Mouse (Mus musculus) megakaryocyte, adult 5-6 weeks (primary cell): ENCODE measurements at regions not wholly inside any gene's neighbourhood (a gene's known extent, or its start where the extent isn't known, plus 50 kb on each side); places are given as distances from the start of the nearest gene placed in this dataset.

ENCODE experiments used
- ATAC-seq: 2 replicates; pipeline ENCODE4 v1.8.0; 2016; ENCODE audit warnings: mild to moderate bottlenecking, inconsistent platforms; ENCODE audit not compliant: poor library complexity, severe bottlenecking

DNA sequence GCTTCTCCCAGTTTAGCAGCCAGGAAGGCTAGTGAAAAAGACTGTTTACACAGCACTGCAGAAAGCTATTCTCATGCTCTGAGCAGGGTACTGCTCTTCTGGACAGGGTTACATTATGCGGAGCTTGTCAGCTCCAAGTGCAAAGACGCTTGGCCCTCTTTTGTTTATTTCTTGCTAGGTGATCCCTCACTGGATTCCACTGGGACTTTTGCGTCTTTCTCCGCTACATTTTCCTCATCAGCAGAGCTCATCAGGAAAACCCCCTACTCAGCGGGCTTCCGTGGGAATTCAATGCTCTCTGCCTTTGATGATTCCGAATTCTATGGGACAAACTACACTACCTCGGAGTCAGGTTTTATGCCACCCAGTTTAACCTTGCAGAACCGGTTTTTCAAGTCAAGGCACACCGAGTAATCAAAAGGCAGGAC is 172.0 kb downstream of the Qdpr start:
- no peak for ATAC-seq

DNA sequence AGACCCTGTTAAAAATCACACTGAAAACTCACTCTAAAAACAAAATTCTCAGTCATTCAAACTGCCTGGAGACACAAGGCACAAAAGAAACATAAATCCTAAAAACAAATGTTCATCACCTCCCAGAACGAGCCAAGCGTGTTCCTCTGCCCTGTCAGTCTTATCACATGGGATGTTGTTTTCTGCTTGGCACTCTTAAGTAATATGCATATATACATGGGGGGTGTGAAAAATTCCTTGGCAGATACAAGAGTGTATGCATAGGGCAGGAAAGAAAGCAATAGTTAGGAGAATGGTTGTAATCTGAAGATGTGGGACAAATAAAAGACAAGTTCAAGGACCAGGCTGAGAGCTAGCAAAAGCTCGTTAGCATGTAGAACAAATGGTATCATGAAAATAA is 179.4 kb downstream of the Qdpr start:
- no peak for ATAC-seq

- ATAC-seq = no peak
Measured at GRCm38 (mm10) chr5:45269391-45269790, 180.6 kb downstream of the Qdpr start.

DNA sequence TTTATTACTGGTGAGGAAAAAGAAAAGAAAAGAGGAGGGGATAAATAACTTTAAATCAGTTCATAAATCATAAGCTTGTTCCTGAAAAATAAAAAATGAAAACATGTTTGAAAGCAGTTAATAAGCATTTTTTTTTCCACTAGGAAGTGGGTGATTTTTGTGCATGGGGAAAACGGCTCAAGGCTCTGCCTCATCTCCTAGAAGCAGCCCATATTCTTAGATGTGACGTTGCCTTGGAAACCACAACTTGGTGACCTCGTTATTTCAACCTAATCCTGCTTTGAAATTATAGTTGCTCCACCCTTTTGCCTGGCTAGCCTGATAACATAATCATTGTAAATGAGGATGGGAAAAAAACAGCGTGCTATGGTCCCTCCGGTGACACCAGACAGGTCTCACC is 183.1 kb downstream of the Qdpr start:
- no peak for ATAC-seq

GRCm38 (mm10) chr5:45258486-45258885 is 191.6 kb downstream of the Qdpr start:
- ATAC-seq = no peak

- ATAC-seq = no peak
Measured at GRCm38 (mm10) chr5:45256256-45256999, 193.6 kb downstream of the Qdpr start.

DNA sequence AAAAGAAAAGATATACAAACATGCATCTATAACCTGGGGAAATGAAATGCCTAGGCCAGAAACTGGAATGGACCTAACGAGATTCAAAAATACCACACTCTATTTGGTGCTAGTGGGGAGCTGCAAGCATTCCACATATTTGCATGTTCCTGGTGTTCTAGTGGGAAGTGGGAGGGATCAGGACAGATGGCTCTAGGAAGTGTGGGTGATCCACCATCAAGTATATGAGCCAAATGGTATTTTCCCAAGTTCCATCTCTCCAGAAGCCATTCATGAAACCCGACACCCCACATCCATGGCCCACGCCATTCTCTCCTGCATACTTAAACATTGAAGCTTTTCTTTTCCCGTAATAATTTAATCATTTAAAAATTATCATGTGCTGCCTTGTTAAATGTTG is 218.2 kb downstream of the Qdpr start:
- no peak for ATAC-seq

DNA sequence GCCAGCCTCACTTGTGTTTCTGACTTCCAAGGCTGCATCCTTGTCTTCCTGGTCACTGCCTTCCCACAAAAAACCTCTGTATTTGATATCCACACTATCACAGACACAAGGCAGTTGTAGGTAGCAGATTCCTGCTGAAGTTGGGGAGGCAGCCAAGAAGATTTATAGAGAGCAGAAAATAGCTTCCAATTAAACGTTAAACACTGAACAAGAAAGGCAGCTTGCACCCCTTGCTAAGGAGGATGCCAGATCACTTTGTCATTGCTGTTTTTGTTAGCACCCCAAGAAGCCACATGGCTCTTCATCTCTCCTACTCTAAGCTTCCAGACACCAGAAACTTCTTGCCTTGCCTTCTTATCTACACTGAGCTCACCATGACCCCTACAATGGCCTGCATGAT is 219.9 kb downstream of the Qdpr start:
- no peak for ATAC-seq

DNA sequence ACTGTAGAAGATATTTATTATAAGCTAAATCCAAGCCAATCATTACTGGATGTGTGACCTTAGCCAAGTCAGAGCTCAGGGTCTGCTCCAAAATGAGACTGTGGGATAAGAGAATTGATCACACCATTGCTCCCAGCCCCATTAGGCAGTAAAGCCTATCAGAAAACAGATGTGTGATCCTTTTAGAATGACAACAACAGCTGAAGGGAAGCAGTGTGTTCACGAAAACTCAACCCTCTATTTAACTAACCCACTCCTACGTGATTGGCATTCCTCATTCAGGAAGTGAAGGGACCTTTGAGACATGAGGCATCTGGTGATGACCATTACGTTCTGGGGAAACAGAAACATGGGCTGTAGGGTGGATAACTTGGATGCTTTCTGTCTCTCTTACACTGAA is 220.6 kb downstream of the Qdpr start:
- no peak for ATAC-seq

- no peak for ATAC-seq
Measured at GRCm38 (mm10) chr5:45228226-45228927, 221.7 kb downstream of the Qdpr start.

GRCm38 (mm10) chr5:45220272-45220916 is 229.6 kb downstream of the Qdpr start:
- ATAC-seq = no peak

DNA sequence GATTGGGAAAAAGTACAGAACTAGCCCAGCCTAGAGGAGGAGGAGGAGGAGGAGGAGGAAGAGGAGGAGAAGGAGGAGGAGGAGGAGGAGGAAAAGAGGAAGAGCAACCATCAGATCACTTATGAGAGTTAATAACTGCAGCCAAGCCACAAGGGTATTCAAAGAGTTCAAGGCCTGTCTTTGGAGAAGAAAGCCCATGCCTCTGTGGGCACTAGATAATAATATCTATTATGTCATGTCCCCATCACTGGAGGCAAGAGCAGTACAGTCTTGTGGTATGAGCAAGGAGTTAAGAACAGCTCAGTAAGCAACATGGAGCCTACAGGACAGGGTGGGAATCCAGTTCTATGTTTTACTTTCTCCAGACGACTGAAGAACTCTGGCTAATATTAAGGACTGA is 230.5 kb downstream of the Qdpr start:
- ATAC-seq = no peak

- no peak for ATAC-seq
Measured at GRCm38 (mm10) chr5:45219101-45219500, 230.9 kb downstream of the Qdpr start.

- no peak for ATAC-seq
Measured at GRCm38 (mm10) chr5:45214475-45214874, 235.6 kb downstream of the Qdpr start.

DNA sequence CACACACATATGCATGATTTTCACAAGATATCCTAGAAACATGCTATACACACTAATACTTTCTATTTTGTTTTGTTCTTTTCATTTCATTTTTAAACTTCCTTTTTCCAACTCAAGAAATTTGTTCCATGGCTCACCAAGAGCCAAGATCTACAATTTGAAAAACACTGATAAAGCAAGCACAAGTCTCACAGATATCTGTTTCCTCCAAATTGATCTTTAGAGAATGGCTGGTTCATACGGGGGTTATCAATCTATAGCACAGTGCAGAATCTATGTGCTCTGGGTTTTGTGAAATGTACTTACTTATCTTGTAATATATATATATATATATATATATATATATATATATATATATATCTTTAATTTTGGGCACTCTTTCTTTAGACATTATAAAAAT is 251.6 kb downstream of the Qdpr start:
- ATAC-seq = no peak

GRCm38 (mm10) chr5:45196159-45196558 is 253.9 kb downstream of the Qdpr start:
- ATAC-seq = no peak

- no peak for ATAC-seq
Measured at GRCm38 (mm10) chr5:45192287-45192686, 257.7 kb downstream of the Qdpr start.

DNA sequence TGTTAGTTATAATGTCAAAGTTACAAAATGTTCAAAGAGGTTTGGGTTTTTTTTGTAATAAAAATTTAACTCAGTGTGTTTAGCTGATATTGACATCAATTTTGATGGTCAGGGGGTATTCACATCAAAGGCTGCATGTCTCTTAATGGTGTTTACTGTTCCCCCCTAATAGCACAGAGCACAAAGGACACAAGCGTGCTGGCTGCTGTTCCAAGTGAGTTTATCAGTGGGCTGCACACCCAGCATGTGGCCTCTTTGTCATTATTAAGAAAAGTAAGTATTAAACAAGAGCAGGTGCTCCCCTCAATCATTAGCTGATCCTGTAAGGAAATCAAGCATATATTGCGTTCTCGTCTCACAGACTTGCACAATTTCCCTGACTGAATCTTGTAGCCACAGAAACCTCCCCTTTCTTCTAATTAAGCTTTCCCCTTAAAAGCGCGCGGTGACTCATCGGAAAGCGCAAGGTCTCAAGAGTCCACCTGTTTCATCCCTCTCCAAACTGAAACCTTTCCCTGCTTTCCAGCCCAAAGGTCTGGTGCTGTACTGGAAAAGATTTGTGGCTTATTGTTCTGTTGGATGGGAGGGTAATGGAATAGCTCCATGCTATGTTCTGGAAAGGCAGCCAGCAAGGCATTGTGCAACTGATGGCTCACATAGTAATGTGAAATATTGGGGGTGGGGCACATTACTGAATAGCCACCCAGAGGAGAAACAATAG is 276.8 kb downstream of the Qdpr start:
- ATAC-seq = no peak

- ATAC-seq = no peak
Measured at GRCm38 (mm10) chr5:45159194-45159593, 290.8 kb downstream of the Qdpr start.

DNA sequence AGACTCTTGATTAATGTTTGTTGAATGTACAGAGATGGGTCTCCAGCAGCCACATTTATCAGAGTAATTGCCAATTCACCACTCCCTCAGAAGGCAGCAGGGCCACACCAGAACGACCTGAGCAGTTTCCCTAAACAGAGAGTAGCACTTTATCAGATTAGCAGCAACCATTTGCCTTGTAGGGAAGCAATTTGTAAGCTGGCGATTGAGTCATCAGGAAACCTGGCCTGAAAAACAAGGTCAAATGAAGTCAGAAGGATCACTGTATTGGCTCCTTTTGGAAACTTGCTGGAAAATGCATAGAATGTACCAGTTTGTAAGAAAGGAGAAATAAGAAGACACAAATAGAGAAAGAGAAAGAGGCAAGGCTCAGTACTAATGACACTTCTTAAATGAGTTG is 295.1 kb downstream of the Qdpr start:
- ATAC-seq = no peak

DNA sequence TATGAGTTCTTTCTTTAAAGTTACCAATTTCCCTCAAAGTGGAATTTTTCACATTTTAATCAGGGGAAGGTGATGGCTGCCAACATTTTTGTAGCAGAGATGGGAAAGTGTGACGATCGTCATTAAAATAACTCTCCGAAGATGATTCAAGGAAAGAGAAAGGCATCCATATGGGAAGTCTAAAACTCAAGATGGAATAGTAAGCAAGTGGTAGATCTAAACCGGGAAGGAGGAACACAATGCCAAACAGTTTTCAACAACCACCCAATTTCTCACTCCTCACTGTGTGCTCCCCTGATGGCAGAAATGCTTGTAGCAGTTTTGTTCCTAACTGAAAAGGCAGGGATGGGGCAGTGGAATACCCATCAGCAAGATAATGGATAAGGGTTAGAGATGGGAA is 305.9 kb downstream of the Qdpr start:
- no peak for ATAC-seq
